Mouse (Mus musculus): Measurements from ENCODE around the gene Trem1. TPM values are rescaled to one million over a fixed set of nuclear protein-coding genes. Genes with fewer than 3 reads are reported as not detected.

The Trem1 gene
- polyA plus RNA-seq, 1 experiment from 2014 or later: not detected

Other genes with a start within 250 kb of the Trem1 start
- gene 1700122O11Rik, start 194.5 kb upstream of the Trem1 start, polyA plus RNA-seq (2015; fragmentation: Nextera tagmentation; extraction: Ambion mirVana): not detected in 2 replicates
- gene 1700067P10Rik, start 143.4 kb upstream of the Trem1 start, polyA plus RNA-seq (2015; fragmentation: Nextera tagmentation; extraction: Ambion mirVana): not detected in 2 replicates
- not detected in 2 replicates for gene 9830107B12Rik, start 86.5 kb upstream of the Trem1 start, polyA plus RNA-seq (2015; fragmentation: Nextera tagmentation; extraction: Ambion mirVana)
- gene A530064D06Rik, start 65.5 kb upstream of the Trem1 start, polyA plus RNA-seq (2015; fragmentation: Nextera tagmentation; extraction: Ambion mirVana): not detected in 2 replicates
- not detected in 2 replicates for gene Trem3, start 15.0 kb downstream of the Trem1 start, polyA plus RNA-seq (2015; fragmentation: Nextera tagmentation; extraction: Ambion mirVana)
- gene Treml4, start 31.5 kb downstream of the Trem1 start, polyA plus RNA-seq (2015; fragmentation: Nextera tagmentation; extraction: Ambion mirVana): not detected in 2 replicates
- gene Treml2, start 66.7 kb downstream of the Trem1 start, polyA plus RNA-seq (2015; fragmentation: Nextera tagmentation; extraction: Ambion mirVana): 0.10 TPM in 1 of 2 replicates, not detected in the other
- gene B430306N03Rik, start 83.4 kb downstream of the Trem1 start, polyA plus RNA-seq (2015; fragmentation: Nextera tagmentation; extraction: Ambion mirVana): not detected in 2 replicates
- gene Trem2, start 113.6 kb downstream of the Trem1 start, polyA plus RNA-seq (2015; fragmentation: Nextera tagmentation; extraction: Ambion mirVana): 2.9 and 3.4 TPM in 2 replicates
- 0.18 and 0.51 TPM in 2 replicates for gene Treml1, start 127.1 kb downstream of the Trem1 start, polyA plus RNA-seq (2015; fragmentation: Nextera tagmentation; extraction: Ambion mirVana)
- gene Nfya, start 177.1 kb downstream of the Trem1 start, polyA plus RNA-seq (2015; fragmentation: Nextera tagmentation; extraction: Ambion mirVana): 19.7 and 21.8 TPM in 2 replicates
- 49.1 and 54.5 TPM in 2 replicates for gene Oard1, start 177.2 kb downstream of the Trem1 start, polyA plus RNA-seq (2015; fragmentation: Nextera tagmentation; extraction: Ambion mirVana)
- 0.29 and 0.43 TPM in 2 replicates for gene Apobec2, start 200.2 kb downstream of the Trem1 start, polyA plus RNA-seq (2015; fragmentation: Nextera tagmentation; extraction: Ambion mirVana)
- gene Tspo2, start 218.8 kb downstream of the Trem1 start, polyA plus RNA-seq (2015; fragmentation: Nextera tagmentation; extraction: Ambion mirVana): 2.0 and 2.5 TPM in 2 replicates
- 0.19 TPM in 1 of 2 replicates, not detected in the other for gene Unc5cl, start 222.1 kb downstream of the Trem1 start, polyA plus RNA-seq (2015; fragmentation: Nextera tagmentation; extraction: Ambion mirVana)